Mouse (Mus musculus): ENCODE results near the gene Ccr1l1. TPM values are rescaled to one million over a fixed set of nuclear protein-coding genes. Genes with fewer than 3 reads are reported as not detected.

The Ccr1l1 gene
- polyA plus RNA-seq, 1 experiment from 2014 or later, result not detected

GRCm38 (mm10) chr9:123935776-123936175 lies 42.4 kb downstream of the Ccr1l1 start:
- Histone ChIP-seq H3K9me3 (ENCODE audit: control insufficient read depth, low read length) (no peaks in the 10 kb centered on the region), H3K27me3 (ENCODE audit: control insufficient read depth, insufficient read depth, low read length) (no peaks in the 10 kb centered on the region), H3K4me3 (ENCODE audit: low read depth, low read length) (no peak overlapping the region), H3K4me2 (ENCODE audit: low read depth, severe bottlenecking) (no peak overlapping the region), H3K4me1 (ENCODE audit: control insufficient read depth, insufficient read depth, low read length) (no peaks in the 10 kb centered on the region), H3K27ac (replicated peaks; ENCODE audit: low read depth, low read length) (no peak overlapping the region), H3K9ac (ENCODE audit: low read length) (no peak overlapping the region), H3K36me3 (ENCODE audit: control insufficient read depth, insufficient read depth, low read length) (no peaks in the 10 kb centered on the region)
- 92% methylated on average over 5 of the region's 5 CpGs for WGBS
- ATAC-seq (ENCODE audit: insufficient number of reproducible peaks, low FRiP score, low TSS enrichment, low read depth), result no peak
- DNase-seq (ENCODE audit: low spot score), result no peak

DNA sequence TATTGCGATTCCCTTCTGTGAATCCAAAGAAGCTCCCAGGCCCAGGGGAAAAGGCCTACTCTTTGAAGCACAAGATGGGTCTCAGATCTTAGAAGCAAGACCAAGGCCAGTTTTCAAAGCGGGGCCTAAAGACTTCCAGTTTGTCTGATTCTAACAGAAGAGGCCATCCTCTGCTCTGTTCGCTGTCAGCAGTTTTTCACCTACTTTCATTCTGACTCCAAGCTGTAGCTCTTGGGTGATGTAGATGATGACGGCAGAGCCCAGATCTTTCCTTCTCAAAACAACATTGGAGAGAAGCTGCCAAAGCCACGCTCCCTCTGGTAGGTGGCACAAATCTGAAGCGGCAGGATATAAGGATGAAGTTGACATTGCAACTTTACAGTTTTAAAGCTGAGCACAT lies 42.9 kb downstream of the Ccr1l1 start:
- Histone ChIP-seq H3K4me3 (ENCODE audit: low read depth, low read length) (no peak overlapping the region), H3K27ac (replicated peaks; ENCODE audit: low read depth, low read length) (no peak overlapping the region), H3K4me1 (ENCODE audit: control insufficient read depth, insufficient read depth, low read length) (no peaks in the 10 kb centered on the region), H3K9ac (ENCODE audit: low read length) (no peak overlapping the region), H3K4me2 (ENCODE audit: low read depth, severe bottlenecking) (no peak overlapping the region), H3K36me3 (ENCODE audit: control insufficient read depth, insufficient read depth, low read length) (no peaks in the 10 kb centered on the region), H3K9me3 (ENCODE audit: control insufficient read depth, low read length) (no peaks in the 10 kb centered on the region), H3K27me3 (ENCODE audit: control insufficient read depth, insufficient read depth, low read length) (no peaks in the 10 kb centered on the region)
- DNase-seq (ENCODE audit: low spot score) (no peak), ATAC-seq (ENCODE audit: insufficient number of reproducible peaks, low FRiP score, low TSS enrichment, low read depth) (no peak)
- 94% methylated on average over 6 of the region's 6 CpGs for WGBS

DNA sequence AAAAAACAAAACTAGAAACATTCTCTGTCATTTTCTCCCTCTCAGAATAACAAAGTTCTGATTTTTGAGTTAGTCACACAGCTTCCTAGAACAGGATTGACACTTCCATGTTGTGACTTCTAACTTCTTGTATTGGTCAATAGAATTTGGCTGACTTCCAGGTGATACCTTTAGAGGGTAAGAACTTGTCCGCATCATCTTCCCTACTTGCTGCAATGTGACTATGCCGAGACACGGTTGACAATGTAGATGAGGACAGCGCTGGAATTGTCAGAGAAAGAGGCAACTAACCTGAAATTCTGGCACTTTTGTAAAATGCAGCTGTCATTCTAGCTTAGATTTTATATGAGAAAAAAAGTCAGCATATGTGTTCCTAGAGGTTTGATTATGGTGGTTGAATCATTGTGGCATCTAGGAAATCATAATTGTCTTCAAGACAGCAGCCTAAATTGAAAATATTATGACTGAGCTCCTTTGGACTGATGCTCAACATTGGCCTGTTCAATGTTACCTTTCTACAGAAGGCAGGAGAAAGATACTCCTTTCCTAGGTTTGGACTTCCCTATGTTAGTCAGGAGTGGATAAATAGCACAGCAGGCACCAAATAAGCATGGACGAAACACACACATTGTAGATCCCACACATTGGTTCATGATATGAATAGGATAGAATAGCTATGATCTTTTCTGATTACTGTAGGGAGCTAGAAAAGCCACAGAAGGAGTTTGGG lies 44.3 kb downstream of the Ccr1l1 start:
- no peaks in the 10 kb centered on the region for H3K36me3 ChIP-seq (ENCODE audit: control insufficient read depth, insufficient read depth, low read length)
- ATAC-seq (ENCODE audit: insufficient number of reproducible peaks, low FRiP score, low TSS enrichment, low read depth) (no peak), DNase-seq (ENCODE audit: low spot score) (no peak)
- no peaks in the 10 kb centered on the region for H3K9me3 ChIP-seq (ENCODE audit: control insufficient read depth, low read length)
- no peak overlapping the region for H3K27ac ChIP-seq (replicated peaks; ENCODE audit: low read depth, low read length)
- WGBS, result 93% methylated on average over 5 of the region's 5 CpGs
- no peak overlapping the region for H3K4me3 ChIP-seq (ENCODE audit: low read depth, low read length)
- no peak overlapping the region for H3K9ac ChIP-seq (ENCODE audit: low read length)
- H3K27me3 ChIP-seq (ENCODE audit: control insufficient read depth, insufficient read depth, low read length), result no peaks in the 10 kb centered on the region
- H3K4me1 ChIP-seq (ENCODE audit: control insufficient read depth, insufficient read depth, low read length), result no peaks in the 10 kb centered on the region
- no peak overlapping the region for H3K4me2 ChIP-seq (ENCODE audit: low read depth, severe bottlenecking)

- no peak for ATAC-seq (ENCODE audit: insufficient number of reproducible peaks, low FRiP score, low TSS enrichment, low read depth)
- no peaks in the 10 kb centered on the region for H3K27me3 ChIP-seq (ENCODE audit: control insufficient read depth, insufficient read depth, low read length)
- H3K4me3 ChIP-seq (ENCODE audit: low read depth, low read length), result no peak overlapping the region
- H3K4me1 ChIP-seq (ENCODE audit: control insufficient read depth, insufficient read depth, low read length), result 0 out of 2 replicates have a peak, but pooled peaks cover 3% of the 10 kb centered on the region
- 91% methylated on average over 19 of the region's 19 CpGs for WGBS
- H3K27ac ChIP-seq (replicated peaks; ENCODE audit: low read depth, low read length), result no peak overlapping the region
- no peaks in the 10 kb centered on the region for H3K9me3 ChIP-seq (ENCODE audit: control insufficient read depth, low read length)
- no peaks in the 10 kb centered on the region for H3K36me3 ChIP-seq (ENCODE audit: control insufficient read depth, insufficient read depth, low read length)
- no peak overlapping the region for H3K9ac ChIP-seq (ENCODE audit: low read length)
- H3K4me2 ChIP-seq (ENCODE audit: low read depth, severe bottlenecking), result no peak overlapping the region
- no peak for DNase-seq (ENCODE audit: low spot score)
These were observed 45.1 kb downstream of the Ccr1l1 start for GRCm38 (mm10) chr9:123932911-123933675.

- WGBS, result 78% methylated on average over 6 of the region's 6 CpGs
- no peak for DNase-seq (ENCODE audit: low spot score)
- no peak overlapping the region for H3K4me2 ChIP-seq (ENCODE audit: low read depth, severe bottlenecking)
- H3K36me3 ChIP-seq (ENCODE audit: control insufficient read depth, insufficient read depth, low read length), result no peaks in the 10 kb centered on the region
- no peak overlapping the region for H3K4me3 ChIP-seq (ENCODE audit: low read depth, low read length)
- no peaks in the 10 kb centered on the region for H3K27me3 ChIP-seq (ENCODE audit: control insufficient read depth, insufficient read depth, low read length)
- H3K9me3 ChIP-seq (ENCODE audit: control insufficient read depth, low read length), result no peaks in the 10 kb centered on the region
- H3K4me1 ChIP-seq (ENCODE audit: control insufficient read depth, insufficient read depth, low read length), result 0 out of 2 replicates have a peak, but pooled peaks cover 10% of the 10 kb centered on the region
- no peak overlapping the region for H3K9ac ChIP-seq (ENCODE audit: low read length)
- no peak for ATAC-seq (ENCODE audit: insufficient number of reproducible peaks, low FRiP score, low TSS enrichment, low read depth)
- H3K27ac ChIP-seq (replicated peaks; ENCODE audit: low read depth, low read length), result no peak overlapping the region
These were observed 46.2 kb downstream of the Ccr1l1 start for GRCm38 (mm10) chr9:123931761-123932700.

- Histone ChIP-seq H3K36me3 (ENCODE audit: control insufficient read depth, insufficient read depth, low read length) (no peaks in the 10 kb centered on the region), H3K4me2 (ENCODE audit: low read depth, severe bottlenecking) (no peak overlapping the region), H3K4me3 (ENCODE audit: low read depth, low read length) (no peak overlapping the region), H3K9ac (ENCODE audit: low read length) (no peak overlapping the region), H3K9me3 (ENCODE audit: control insufficient read depth, low read length) (no peaks in the 10 kb centered on the region), H3K27me3 (ENCODE audit: control insufficient read depth, insufficient read depth, low read length) (no peaks in the 10 kb centered on the region), H3K4me1 (ENCODE audit: control insufficient read depth, insufficient read depth, low read length) (0 out of 2 replicates have a peak, but pooled peaks cover 10% of the 10 kb centered on the region), H3K27ac (replicated peaks; ENCODE audit: low read depth, low read length) (no peak overlapping the region)
- ATAC-seq (ENCODE audit: insufficient number of reproducible peaks, low FRiP score, low TSS enrichment, low read depth) (no peak), DNase-seq (ENCODE audit: low spot score) (no peak)
- 94% methylated on average over 3 of the region's 3 CpGs for WGBS
These were observed 47.3 kb downstream of the Ccr1l1 start for GRCm38 (mm10) chr9:123930926-123931325.

DNA sequence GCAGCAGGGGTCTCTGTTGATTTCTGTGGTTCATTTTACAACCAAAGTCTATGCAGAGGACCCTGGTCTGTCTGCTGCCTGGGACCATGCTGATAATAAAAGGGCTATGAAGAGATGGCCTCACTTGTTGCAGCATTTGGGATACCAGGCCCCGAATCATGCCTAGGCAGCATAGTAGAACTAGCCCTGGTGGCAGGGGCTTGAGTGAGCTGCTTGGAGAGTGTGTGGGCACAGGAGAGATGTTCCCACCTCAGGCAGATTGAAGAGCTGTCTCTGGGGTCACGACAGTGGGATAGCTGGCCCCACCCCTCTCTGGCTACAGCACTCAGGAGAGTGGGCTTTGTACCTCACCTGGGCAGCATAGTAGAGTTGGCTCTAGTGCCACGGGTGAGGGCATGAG lies 47.7 kb downstream of the Ccr1l1 start:
- Histone ChIP-seq H3K4me3 (ENCODE audit: low read depth, low read length) (no peak overlapping the region), H3K9me3 (ENCODE audit: control insufficient read depth, low read length) (no peaks in the 10 kb centered on the region), H3K4me1 (ENCODE audit: control insufficient read depth, insufficient read depth, low read length) (0 out of 2 replicates have a peak, but pooled peaks cover 10% of the 10 kb centered on the region), H3K9ac (ENCODE audit: low read length) (no peak overlapping the region), H3K27ac (replicated peaks; ENCODE audit: low read depth, low read length) (no peak overlapping the region), H3K36me3 (ENCODE audit: control insufficient read depth, insufficient read depth, low read length) (no peaks in the 10 kb centered on the region), H3K27me3 (ENCODE audit: control insufficient read depth, insufficient read depth, low read length) (no peaks in the 10 kb centered on the region), H3K4me2 (ENCODE audit: low read depth, severe bottlenecking) (no peak overlapping the region)
- 85% methylated on average over 3 of the region's 3 CpGs for WGBS
- DNase-seq (ENCODE audit: low spot score) (no peak), ATAC-seq (ENCODE audit: insufficient number of reproducible peaks, low FRiP score, low TSS enrichment, low read depth) (no peak)

DNA sequence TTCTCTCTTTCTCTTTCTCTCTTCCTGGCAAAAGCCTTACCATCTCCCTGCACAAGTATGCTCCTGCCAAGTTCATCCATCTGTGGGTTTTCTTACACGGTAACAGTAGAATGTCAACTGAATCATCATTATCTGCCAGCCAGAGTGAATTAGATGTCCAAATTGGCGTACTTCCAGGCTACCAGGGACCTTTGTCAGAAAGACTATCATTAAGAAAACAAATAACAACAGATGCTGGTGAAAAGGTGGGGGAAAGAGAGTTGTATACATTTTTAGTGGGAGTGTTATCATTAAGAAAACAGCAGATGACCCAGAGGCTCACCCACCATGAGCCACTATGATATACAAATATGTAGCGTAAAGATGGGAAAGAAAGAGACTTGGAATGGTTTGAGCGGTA lies 48.3 kb downstream of the Ccr1l1 start:
- WGBS, result 89% methylated on average over 4 of the region's 4 CpGs
- no peaks in the 10 kb centered on the region for H3K27me3 ChIP-seq (ENCODE audit: control insufficient read depth, insufficient read depth, low read length)
- no peak overlapping the region for H3K27ac ChIP-seq (replicated peaks; ENCODE audit: low read depth, low read length)
- no peak overlapping the region for H3K4me2 ChIP-seq (ENCODE audit: low read depth, severe bottlenecking)
- ATAC-seq (ENCODE audit: insufficient number of reproducible peaks, low FRiP score, low TSS enrichment, low read depth) (no peak), DNase-seq (ENCODE audit: low spot score) (no peak)
- H3K9ac ChIP-seq (ENCODE audit: low read length), result no peak overlapping the region
- H3K4me3 ChIP-seq (ENCODE audit: low read depth, low read length), result no peak overlapping the region
- H3K4me1 ChIP-seq (ENCODE audit: control insufficient read depth, insufficient read depth, low read length), result 0 out of 2 replicates have a peak, but pooled peaks cover 10% of the 10 kb centered on the region
- H3K9me3 ChIP-seq (ENCODE audit: control insufficient read depth, low read length), result no peaks in the 10 kb centered on the region
- H3K36me3 ChIP-seq (ENCODE audit: control insufficient read depth, insufficient read depth, low read length), result no peaks in the 10 kb centered on the region
